Mouse (Mus musculus) retina, postnatal 1 day (tissue): ENCODE data around the gene Tgif1.
A peak's percentile ranks its signal among the peaks of the same experiment; 100 is the strongest.
"Not testable (repeated sequence)": the region's sequence is repeated elsewhere in the genome, so short reads cannot be mapped to it uniquely, and the experiment has no call there.

Source experiments
- DNase-seq: peaks from one replicate; pipeline ENCODE4 v3.0.0-alpha.2; 2012

The Tgif1 gene

GRCm38 (mm10) chr17:70838533-70838932 is 14.8 kb downstream of the Tgif1 start:
- no peak for DNase-seq

DNA sequence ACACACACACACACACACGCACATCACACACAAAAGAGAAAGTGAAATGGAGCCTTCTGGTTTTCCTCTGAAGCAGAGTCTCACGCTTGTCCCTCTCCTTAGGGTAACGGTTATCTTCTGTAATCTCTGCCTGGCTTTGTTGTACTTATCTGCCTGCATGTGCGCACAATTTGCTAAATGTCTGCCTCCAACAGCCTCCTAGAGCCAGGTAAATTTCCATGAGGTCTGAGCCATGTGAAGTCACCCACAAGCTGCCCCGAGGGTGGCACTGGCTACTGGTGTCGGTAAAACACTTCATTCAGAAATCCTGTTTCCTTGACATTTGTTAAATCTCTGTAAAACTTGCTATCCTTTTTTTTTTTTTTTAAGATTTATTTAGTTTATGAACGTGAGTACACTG is 15.3 kb downstream of the Tgif1 start:
- no peak for DNase-seq

- DNase-seq: not testable (repeated sequence)
Measured at GRCm38 (mm10) chr17:70837474-70837873, 15.9 kb downstream of the Tgif1 start.

- no peak for DNase-seq
Measured at GRCm38 (mm10) chr17:70836820-70837219, 16.5 kb downstream of the Tgif1 start.

DNA sequence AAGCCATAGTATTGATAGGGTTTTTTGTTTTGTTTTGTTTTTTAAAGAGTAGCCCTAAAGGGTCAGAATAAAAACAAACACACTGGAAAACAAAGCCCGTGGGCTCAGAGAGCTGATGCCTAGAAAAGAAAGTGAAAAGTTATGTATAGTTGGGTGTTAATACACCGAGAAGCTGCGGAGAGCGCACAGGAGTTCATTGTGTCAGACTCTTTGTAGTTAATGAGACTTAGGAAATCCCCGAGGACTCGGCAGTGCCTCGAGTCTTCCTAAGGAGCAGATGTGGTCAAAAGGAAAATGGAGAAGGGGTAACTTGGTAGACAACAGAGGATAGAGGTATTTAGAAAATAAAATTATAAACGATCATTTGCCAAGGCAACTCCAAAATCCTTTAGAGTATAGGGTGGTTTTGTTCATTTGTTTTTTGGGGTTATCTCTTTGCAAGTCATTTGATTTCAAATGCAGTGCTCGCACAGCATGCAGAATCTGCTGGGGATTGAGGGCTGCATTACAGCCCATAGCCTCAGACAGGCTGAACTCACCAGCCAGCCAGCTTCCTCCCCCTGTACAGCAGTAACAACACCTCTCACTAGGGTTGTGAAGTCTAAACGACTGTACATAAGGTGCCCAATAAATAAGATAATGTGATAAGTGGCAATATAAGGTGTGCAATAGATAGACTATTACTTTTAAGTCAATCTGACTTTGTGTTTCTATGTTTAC is 18.1 kb downstream of the Tgif1 start:
- DNase-seq: peak; percentile 32

- peak; percentile 56 for DNase-seq
Measured at GRCm38 (mm10) chr17:70834430-70834965, 18.8 kb downstream of the Tgif1 start.

DNA sequence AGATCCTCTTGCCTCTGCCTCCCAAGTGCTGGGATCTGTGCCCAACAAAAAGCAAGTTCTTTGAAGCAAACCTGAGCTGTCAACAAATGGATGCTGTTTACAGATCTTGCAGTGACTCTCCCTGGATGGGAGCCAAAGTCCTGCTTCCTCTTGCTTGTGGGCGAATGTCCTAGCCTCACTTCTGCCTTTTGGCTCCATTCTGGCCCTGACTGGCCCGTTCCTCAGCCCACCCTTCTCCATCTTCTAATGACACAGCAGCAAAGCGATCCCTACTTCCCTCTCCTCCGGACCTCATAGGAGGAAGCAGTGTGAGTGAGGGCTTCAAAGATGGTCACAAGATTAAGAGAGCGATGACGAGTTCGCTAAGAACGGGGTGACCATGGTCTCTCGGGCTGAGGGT is 20.8 kb downstream of the Tgif1 start:
- DNase-seq: no peak

DNA sequence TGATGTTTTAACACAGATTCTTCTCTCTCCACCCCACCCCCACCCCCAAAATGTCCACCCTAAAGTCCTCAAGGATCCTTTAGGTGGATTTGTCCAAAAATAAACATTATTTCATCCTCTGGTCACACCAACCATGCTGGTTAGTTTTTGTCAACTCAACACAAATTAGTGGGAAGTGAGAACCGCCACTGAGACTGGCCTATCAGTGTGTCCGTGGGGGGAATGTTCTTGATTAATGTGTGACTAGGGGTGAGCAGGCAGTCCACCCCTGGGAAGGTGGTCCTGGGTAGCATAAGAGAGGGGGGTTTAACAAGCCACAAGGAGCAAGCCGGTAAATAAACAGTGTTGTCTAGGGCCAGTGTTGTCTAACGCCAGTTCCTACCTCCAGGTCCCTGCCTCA is 21.8 kb downstream of the Tgif1 start:
- no peak for DNase-seq

- no peak for DNase-seq
Measured at GRCm38 (mm10) chr17:70829943-70830715, 23.2 kb downstream of the Tgif1 start.

DNA sequence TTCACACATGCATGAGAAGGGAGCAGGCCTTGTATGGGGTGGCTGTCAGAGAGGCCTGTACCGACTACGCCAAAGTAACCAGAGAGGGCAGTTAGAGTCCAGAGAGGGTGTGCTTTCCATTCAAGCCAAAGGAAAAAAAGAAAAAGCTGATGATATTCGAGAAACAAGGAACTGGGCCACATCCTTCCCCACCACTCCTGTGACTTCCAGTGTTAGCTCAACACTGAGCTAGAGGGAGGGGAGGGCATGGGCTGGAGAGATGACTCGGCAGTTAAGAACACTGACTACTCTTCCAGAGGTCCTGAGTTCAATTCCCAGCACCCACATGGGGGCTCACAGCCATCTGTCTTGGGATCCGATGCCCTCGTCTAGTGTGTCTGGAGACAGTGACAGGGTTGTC is 24.1 kb downstream of the Tgif1 start:
- DNase-seq: no peak

GRCm38 (mm10) chr17:70828569-70828968 is 24.8 kb downstream of the Tgif1 start:
- no peak for DNase-seq

GRCm38 (mm10) chr17:70828180-70828528 is 25.2 kb downstream of the Tgif1 start:
- DNase-seq: no peak

DNA sequence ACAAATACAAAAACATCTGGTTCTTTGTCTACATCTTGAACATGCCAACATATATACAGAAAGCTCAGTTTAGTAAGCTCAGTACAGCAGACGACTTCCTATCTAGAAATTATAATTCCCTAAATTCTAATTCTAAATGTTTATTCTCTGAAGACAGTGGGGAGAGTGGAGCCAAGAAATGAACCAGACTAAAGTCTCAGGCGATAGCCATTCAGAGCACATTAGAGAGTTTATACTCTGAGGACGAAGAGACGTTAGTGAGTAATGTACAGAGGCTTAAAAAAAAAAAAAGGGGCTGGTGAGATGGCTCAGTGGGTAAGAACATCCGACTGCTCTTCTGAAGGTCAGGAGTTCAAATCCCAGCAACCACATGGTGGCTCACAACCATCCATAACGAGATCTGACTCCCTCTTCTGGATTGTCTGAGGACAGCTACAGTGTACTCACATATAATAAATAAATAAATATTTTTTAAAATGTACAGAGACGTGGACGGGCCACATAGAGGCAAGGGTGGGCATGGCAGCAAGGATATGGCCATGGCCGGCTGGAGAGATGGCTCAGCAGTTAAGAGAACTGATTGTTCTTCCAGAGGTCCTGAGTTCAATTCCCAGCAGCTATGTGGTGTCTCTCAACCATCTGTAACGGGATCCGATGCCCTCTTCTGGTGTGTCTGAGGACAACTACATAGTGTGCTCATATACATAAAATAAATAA is 25.7 kb downstream of the Tgif1 start:
- DNase-seq: not testable (repeated sequence)

GRCm38 (mm10) chr17:70826227-70826626 is 27.1 kb downstream of the Tgif1 start:
- DNase-seq: no peak

DNA sequence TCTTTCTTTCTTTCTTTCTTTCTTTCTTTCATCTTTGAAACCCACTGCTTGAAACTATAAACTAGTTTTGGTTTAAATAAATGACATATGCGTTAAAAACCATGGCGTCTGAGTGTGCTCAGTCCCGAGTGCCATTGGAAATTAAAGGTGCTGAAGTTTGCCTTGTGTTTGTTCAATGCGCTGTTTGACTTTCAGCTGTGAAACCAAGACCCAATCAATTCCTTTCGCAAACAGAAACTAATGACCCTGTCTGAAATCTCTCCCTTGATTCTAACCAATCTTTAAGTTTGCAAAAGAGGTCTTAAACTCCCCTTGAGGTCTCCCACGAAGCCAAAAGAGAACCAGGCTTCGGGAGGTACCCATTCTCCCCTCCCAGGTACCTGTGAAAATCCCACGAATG is 30.3 kb downstream of the Tgif1 start:
- DNase-seq: no peak

DNA sequence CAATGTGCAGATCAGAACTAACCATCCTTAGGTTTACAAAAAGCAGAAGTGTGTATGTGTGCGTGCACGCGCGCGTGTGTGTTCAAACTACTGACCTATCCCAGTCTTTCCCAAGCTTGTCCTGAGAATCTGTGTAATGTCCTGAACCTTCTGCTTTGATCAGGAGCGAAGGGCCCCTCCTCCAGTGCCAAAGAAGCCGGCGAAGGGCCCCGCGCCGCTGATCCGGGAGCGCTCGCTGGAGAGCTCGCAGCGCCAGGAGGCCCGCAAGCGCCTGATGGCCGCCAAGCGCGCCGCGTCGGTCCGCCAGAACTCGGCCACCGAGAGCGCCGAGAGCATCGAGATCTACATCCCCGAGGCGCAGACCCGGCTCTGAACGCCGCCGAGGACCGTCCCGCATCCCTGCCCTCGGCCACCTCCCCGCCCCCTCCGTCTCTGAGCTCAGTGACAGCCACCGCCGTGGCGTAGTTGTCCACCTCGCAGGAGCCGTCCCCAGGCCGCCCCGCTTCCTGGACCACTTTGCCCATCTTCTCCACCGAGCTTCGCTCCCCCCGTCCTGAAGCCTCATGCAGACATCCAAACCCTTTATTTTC is 35.4 kb downstream of the Tgif1 start:
- DNase-seq: peak; percentile 61

DNA sequence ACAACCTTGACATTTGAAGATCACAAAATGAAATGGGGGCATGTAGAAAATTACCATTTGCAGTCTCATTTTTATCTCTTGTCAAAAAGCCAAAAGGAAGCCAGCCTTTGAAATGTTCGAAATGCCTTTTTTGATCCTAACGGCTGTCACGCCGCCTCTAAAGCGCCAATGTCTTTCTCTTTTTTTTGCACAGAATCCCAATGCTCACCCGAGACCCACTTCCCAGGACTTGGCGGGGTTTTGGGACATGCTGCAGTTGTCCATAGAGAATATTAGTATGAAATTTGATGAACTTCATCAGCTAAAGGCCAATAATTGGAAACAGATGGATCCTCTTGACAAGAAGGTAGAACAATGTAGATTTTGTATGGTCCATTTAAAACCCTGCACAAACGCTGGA is 38.3 kb downstream of the Tgif1 start:
- no peak for DNase-seq

DNA sequence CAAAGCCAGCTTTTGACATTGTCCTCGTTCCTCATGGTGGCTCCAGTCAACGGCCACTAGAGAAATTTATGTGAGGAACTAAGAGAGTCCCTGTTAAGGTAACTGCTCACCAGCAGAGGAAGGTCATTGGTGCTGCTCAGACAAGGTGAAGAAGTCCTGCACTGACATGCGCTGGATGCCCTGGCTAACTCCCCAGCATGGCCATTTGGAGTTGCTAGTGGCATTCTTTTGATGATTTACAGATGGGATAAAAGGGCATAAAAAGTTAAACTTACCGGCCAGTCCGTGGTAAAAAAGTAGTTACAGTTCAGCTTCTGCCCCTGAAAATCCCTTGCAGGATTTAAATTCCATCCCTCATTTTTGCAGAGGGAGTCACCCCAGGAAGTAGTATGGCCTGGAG is 42.6 kb downstream of the Tgif1 start:
- DNase-seq: no peak

DNA sequence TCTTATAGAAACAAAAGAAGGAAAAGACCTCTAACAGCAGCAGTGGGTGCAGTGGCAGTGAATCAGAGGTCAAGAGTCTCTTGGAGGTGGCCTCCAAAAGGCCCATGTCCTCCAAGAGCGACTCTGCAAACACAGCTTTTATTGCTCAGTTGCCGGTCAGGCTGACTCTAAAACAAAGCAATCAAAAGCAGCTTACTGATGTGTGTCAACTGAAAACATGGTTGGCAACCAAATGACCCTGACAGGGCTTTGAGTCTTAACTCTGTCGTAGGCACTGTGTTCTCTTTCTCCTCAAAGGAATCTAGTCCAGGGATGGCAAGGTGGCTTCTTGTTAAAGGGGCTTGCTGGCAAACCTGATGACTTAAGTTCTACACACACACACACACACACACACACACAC is 43.6 kb downstream of the Tgif1 start:
- no peak for DNase-seq

DNA sequence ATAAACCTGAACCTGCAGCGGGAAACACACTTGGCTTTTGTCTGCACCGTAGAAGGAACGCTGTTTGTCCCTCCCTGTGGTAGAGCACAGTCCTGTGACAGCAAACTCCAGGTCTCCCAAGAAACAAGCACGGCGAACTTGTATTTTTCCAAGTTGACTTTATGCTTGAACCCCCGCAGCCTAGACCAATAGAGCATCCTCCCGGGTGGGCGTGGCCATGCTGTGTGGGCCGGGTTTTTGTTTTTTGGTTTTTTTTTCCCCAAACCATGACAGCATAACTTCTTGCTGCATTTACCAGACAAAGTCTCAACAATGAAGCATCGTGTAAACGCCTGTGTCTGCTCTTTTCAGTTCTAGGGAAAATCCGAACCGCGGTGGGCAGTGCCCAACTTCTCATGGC is 44.5 kb downstream of the Tgif1 start:
- DNase-seq: no peak

DNA sequence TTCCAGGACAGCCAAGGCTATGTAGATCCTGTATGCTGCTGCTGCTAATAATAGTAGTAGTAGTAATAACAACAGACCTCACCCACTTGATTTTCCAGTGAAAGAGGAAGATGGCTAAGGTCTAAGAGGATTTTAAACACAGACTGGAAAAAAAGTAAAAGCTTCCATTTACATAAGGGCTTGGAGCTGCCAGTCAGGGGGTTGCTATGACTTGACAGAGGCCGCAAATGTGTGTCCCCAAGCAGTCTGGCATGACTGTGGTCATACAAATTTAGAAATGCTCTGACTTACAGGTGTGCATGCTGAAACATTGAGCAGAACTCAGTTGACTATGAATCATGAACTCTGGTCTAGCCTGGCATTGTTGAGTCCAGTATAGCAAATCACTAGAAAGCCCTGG is 45.5 kb downstream of the Tgif1 start:
- no peak for DNase-seq

- DNase-seq: no peak
Measured at GRCm38 (mm10) chr17:70806600-70806999, 46.7 kb downstream of the Tgif1 start.

DNA sequence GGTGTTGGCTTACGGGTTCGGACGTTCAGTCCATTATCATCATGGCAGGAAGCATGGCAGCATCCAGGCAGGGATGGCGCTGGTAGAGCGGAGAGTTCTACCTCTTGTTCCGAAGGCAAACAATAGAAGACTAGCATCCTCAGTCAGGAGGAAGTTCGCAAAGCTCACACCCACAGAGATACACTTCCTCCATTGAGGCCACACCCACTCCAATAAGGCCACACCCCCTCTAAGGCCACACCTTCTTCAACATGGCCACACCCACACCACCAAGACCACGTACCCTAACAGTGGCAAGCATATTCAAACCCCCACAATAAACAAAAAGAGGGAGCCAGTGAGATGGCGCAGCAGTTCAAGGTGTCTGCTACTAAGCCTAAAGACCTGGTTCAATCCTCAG is 47.5 kb downstream of the Tgif1 start:
- DNase-seq: no peak
